Mouse (Mus musculus) left cerebral cortex, postnatal 14 days (tissue): ENCODE data around the gene Gimap8. TPM values are rescaled to one million over a fixed set of nuclear protein-coding genes. Genes with fewer than 3 reads are reported as not detected.

Experiments
- DNase-seq, 2 experiments: peaks; one replicate each; pipeline ENCODE4 v3.0.0; 2021 to 2022; ENCODE audit warnings: low spot score in 2 of 2, mixed read lengths in 1 of 2
- intact Hi-C: fragments of 180-260 bp; cut with DNase I; formaldehyde crosslinking; loops from one replicate; pipeline ENCODE4 v1.15.1; 2025
- total RNA-seq, 2 experiments: library from RNA; stranded (reverse); gene quantifications; 2 replicates each; pipeline ENCODE4 v1.2.3; 2021

Gene Gimap8
- total RNA-seq, 2 experiments from 2014 or later, result 0.97 to 0.99 TPM

DNA sequence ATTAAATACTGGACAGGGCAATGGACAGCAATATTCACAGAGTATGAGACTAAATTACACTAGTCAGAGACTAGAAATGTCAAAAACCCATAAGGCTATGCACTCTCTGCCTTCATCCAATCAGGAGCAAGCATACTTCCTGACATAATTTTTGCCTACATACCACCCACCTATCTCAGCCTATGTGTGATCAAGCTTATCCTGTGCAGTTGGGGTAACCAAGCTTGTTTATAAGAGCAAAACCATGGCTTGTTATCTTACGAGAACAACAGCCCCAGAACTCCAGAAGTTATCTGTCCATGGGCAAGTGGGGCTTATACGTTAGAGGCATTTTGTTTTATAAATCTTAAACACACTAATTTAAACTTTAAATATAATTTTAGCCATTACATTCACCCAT lies 11.9 kb upstream of the Gimap8 start:
- intact Hi-C loops, result no loop called here
- DNase-seq, result no peak

DNA sequence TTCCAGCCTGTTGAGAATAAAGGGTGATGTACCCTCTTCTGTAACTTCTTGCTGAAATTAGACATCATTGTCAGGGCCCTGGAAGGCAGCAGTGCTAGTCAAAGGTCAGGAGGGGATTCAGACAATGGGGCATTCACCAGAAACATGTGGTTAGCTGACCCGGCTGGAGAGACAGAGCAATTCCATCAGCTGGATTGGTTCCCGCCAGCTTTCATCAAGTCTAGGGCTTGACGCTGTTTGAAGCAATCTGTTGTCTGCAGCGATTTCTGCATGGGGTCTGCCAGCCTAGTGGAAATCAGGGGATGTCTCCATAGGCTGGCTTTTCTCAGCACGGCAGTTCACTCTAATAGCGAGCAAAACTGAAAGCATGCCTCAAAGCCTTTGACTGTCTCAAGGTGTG lies 10.5 kb upstream of the Gimap8 start:
- intact Hi-C loops, result no loop called here

DNA sequence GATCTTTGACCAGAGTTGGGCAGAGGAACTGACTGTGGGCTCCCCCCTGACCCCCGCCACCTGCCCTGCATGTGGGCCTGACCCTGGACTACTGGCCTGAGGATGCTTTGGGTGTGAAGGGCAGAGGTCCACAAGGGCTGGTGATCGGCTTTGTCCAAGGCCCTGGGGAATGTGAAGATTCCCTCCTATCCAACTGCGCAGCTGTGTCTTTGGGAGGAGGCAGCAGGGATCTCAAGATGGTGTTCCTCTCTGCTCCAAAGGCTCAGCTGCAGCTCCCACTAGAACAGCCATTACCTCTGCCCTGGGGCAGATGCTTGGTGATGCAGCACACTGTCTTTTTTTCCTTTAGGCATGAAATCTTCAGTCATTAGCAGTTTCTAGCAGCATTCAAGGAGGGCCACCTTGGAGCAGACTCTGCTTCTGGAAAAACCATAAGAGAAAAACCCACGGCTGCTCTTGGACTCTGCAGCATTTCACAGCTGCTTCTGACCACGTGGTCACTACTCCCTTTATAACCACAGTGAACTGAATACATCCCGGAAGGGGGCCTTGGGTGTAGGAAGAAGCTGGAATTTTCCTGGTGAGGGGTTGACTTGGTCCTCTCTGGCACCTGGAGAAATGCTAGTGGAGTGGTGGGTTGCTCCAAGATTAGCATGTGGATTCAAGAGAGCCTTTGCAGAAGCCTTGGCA lies 9.1 kb upstream of the Gimap8 start:
- intact Hi-C loops, result no loop called here
- no peak for DNase-seq

More for the DNA sequence above, 10.5 kb upstream of the Gimap8 start:
- no peak for DNase-seq

DNA sequence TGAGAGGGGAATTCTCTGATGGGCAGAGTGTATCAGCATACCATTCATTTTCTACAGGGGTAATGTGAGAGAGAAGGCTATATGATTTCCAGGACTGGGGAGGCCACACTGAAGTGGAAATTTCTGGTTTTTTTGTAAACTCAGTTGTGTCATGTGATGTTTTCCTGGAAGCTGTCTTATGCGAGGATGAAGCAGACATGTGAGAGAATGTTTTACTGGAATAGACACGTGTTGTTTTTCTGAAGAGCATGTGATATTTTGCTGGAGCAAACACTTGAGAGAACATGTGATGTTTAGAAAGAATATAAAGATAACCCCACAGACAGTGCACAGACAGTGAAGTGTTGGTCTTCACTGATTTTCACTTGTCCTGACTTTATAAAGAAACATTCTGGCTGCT lies 8.5 kb upstream of the Gimap8 start:
- intact Hi-C loops, result no loop called here
- DNase-seq, result no peak

DNA sequence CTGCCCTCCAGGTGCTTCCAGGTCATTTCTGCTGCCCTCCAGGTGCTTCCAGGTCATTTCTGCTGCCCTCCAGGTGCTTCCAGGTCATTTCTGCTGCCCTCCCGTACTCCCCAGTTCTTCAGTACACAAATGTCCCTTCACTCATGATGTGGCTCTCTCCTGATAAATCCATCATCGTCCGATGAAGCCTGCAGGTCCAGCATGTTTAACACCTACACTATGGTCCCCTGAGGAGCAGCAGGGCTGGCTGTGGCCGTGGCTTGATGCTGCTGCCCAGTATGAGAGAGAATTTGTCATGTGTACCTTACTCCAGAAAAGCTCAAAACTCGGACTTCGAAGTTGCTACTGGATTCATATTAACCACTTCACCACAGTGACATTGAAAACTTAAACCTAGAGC lies 5.6 kb upstream of the Gimap8 start:
- intact Hi-C loops, result loop anchor here (5.0 to 10.0 kb wide), 2 partner anchors 97 to 464 kb away; no protein-coding TSS in a partner anchor
- no peak for DNase-seq

DNA sequence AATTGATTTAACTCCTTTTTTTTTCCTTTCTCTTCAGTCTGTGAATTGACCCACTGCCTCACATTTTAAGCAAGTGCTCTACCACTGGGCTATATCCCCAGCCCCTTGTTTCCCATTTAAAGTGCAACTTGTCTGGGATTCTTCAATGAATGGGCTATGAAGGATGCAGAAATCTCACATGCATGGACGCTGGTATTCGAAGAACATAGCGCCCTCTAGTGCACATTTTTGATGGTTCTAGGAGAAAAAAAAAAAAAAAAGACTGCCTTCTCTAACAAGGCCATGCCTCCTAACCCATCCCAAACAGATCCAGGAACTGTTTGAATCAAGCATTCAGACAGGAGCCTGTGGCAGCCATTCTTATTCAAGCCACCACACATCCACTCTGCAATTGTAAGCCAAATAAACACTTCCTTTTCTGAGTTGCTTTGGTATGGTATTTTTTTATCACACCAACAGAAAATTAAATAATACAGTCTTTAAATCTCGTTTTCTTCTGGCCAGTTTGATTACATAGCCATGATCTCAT lies 4.2 kb upstream of the Gimap8 start:
- intact Hi-C loops, result loop anchor here (2.0 to 10.0 kb wide), 3 partner anchors 60 to 466 kb away; no protein-coding TSS in a partner anchor
- peak; percentile 58 to 60 for DNase-seq

DNA sequence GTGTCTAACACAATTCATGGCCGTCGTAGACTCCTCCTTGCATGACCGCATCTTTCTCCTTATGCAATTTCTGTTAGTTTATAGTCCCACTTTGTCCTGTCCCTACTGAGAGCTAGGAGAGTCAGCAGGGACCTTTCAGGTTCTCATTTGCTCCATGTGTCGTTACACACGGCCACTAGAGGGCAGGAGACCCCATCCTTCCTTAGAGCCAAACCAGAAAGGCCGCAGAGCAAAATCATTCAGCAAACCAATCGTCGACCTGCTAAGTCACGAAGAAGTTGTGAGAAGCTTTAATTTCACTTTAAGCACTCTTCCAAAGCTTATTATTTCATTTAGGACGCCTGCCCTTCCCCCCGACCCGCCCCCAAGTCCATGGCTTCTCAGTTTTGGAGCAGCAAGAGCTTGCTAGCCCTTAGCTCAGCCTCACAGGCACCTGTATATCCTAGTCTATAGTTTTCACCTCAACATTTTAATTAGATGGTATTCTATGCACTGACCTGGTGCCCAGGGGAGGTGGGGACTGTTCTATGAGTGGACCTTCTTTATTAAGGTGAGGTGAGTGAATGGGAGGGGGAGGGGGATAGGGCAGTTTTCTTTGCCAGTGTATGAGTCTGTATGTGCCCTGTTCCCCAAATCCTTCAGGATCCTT lies 1.2 kb upstream of the Gimap8 start:
- intact Hi-C loops, result loop anchor here (1.0 to 10.0 kb wide), 3 partner anchors 101 to 312 kb away; no protein-coding TSS in a partner anchor
- peak; percentile 50 to 82 for DNase-seq

DNA sequence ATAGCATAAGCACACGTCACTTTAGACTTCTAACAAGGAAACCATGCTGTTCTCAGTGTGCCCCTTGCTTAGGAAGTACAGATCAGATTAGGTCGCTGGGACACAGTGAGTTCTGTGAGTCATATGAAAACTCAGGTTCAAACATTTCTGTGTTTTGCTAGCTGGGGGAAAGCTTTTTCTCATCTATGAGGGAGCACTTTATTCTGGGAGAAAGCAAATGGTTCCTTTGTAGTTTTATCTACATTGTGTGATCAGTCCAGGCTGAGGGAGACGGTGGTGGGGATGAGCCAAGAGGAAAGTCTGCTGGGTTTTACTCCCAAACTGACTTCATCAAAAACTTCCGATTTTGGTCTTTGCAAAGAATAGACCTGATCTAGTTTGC lies 734 bp upstream of the Gimap8 start:
- intact Hi-C loops, result loop anchor here (5.0 to 10.0 kb wide), 2 partner anchors 101 to 311 kb away; no protein-coding TSS in a partner anchor
- DNase-seq, result no peak

DNA sequence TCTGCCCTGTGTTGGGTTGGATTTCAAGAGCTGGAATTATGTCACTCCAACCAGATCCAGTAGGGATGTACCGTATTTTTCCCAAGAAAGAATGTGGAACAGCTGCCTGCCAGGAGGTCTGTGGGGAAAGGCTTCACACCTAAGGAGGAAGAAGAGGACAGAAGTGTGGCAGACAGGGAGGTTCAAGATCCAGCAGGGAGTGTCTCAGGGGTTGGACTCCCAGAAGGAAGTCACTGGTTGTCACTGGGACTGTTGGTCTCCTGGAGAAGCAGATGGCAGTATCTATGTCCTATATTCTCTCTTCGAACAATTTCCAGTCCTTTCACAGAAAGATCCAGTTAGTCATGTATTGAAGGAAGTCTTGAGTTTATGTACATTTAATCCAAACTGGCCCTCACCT lies 577 bp downstream of the Gimap8 start:
- intact Hi-C loops, result loop anchor here (5.0 to 10.0 kb wide), 2 partner anchors 103 to 310 kb away; no protein-coding TSS in a partner anchor

DNA sequence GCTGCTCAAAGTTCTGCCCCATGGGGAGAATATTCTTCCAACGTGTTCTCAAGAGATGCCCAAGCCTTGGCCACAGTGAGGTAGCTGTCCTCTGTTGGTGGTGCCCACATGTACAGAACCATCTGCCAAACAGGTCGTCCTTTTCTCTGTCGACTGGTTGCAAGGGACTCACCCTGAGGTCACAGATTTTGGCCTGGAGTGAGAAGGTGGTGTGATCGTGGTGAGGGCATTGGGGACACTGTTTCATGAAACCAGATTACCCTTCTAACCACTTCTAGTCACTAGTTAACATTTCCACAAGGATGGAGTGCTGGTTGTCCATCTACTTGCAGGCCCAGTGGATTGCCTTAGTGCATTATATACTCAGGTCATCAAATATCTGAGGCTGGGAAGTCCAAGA lies 1.7 kb downstream of the Gimap8 start:
- no peak for DNase-seq
- intact Hi-C loops, result loop anchor here (5.0 to 10.0 kb wide), 2 partner anchors 104 to 309 kb away; no protein-coding TSS in a partner anchor

More for the DNA sequence above, 577 bp downstream of the Gimap8 start:
- DNase-seq, result no peak

DNA sequence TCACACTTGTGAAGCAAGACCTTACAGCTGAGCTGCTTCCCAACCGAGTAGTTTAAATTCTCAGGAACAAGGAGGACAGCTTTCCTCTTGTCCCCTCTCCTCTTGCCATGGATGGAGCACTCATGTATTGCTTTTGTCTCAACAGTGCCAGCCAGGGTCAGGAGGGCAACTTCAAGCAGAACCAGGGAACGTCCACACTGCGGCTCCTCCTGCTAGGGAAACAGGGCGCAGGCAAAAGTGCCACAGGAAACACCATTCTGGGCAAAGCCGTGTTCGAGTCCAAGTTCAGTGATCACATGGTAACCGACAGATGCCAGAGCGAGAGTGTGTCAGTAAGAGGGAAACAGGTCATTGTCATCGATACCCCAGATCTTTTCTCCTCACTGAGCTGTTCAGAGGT lies 3.0 kb downstream of the Gimap8 start:
- DNase-seq, result no peak
- intact Hi-C loops, result no loop called here

DNA sequence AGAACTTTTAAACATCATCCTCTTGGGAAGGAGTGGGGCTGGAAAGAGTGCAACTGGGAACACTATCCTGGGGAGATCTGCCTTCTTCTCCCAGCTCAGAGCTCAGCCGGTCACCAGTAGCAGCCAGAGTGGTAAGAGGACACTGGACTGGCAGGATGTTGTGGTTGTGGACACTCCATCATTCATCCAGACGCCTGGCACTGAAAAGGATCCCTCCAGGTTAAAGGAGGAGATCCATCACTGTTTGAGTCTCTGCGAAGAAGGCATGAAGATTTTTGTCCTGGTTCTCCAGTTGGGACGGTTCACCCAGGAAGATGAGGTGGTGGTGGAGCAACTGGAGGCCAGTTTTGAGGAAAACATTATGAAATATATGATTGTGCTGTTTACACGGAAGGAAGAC lies 11.7 kb downstream of the Gimap8 start:
- DNase-seq, result no peak
- intact Hi-C loops, result no loop called here

DNA sequence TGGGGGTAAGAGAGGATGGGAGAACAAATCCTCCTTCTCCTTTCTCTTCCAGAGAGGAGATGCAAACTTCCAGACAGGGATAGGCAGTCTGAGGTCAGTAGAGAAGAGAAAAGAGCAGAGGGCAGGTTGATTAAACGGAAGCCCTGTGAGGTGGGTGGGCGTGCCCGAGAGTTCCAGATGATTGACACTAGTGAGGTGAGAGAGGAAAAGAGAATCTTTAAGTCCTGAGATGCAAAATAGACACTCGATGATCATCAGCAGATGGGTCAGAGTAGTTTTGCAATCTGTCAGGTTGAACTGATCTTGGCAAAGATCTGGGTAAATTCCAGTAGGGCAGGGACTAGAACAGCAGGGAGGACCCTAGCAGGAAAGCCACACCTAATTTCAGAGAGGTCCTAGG lies 17.7 kb downstream of the Gimap8 start:
- intact Hi-C loops, result no loop called here

DNA sequence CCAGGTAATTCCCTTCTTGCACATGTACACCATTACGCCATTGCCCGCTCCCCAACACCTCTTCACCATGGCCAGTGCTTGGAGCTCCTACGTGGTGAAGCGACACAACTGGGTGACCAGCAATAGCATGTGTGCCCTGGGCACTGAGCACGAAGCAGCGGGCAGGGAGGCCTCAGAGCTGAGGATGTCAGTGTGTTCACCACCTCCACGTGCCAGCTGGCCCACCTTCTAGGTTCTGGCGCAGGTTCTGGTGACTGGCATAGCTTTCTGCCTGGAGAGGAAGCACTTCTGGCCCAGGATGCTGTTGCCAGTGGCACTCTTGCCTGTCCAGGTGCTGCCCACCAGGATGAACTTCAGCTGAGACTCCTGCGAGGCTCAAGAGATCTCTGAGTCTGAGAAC lies 18.4 kb downstream of the Gimap8 start:
- no peak for DNase-seq
- intact Hi-C loops, result no loop called here

More for the DNA sequence above, 17.7 kb downstream of the Gimap8 start:
- no peak for DNase-seq

DNA sequence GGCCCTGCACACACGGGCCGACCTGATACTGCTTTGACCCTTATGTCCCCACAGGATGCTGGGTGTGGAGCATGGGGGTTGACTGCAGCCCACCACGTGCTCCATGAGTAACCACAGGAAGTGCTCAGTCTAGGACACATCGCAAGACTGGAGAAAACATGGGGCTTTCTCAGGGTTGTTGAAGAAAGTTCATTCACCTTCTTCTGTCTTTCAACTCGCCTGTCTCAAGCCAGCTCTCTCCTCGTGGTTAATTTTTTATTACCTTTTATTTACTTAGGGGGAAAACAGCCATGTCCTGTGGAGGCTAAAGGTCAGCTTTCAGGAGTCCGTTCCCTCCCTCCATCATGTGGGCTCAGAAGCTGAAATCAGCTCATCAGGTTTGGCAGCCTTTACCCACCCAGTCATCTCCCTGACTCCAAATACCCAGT lies 19.1 kb downstream of the Gimap8 start:
- DNase-seq, result no peak
- intact Hi-C loops, result no loop called here

DNA sequence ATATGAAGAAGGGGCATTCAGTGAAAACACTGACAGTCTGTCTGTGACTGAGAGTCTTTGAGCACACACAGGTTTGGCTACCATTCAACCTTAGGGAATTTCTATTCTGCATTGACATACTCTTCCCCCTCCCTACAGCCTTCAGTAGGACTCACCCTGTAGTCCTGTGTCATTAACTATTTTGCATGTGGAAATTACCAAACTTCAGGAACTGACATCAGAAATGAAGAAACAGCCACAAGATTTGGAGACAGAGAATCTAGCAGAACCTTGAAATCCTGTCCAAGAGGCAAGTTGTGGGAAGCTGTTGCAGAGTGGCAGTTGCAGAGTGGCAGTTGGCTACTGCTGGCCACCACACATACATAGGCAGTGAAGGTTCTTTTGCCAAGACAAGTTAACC lies 21.0 kb downstream of the Gimap8 start:
- intact Hi-C loops, result no loop called here
- DNase-seq, result no peak

DNA sequence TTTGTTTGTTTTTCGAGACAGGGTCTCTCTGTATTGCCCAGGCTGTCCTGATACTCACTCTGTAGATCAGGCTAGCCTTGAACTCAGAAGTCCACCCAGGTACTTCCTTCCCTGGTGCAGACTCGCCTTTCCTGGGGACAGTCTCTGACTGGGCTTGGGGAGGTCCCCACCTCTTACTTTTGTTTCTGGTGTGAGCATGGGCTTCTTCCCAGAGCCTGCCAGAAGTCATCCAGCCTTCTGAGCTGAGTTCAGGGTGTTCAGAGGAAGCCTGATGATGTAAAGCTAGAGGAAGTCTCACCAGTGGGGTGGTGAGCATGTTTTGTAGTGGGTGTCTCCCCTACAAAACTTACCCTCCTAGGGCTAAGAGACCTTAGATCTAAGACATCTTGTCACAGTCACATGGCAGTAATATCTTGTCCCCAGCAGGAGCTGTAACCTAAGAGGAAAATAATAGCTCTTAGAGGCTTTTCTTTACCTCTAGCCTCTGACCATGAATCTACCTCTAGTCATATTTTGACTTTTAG lies 22.5 kb downstream of the Gimap8 start:
- DNase-seq, result no peak
- intact Hi-C loops, result no loop called here

DNA sequence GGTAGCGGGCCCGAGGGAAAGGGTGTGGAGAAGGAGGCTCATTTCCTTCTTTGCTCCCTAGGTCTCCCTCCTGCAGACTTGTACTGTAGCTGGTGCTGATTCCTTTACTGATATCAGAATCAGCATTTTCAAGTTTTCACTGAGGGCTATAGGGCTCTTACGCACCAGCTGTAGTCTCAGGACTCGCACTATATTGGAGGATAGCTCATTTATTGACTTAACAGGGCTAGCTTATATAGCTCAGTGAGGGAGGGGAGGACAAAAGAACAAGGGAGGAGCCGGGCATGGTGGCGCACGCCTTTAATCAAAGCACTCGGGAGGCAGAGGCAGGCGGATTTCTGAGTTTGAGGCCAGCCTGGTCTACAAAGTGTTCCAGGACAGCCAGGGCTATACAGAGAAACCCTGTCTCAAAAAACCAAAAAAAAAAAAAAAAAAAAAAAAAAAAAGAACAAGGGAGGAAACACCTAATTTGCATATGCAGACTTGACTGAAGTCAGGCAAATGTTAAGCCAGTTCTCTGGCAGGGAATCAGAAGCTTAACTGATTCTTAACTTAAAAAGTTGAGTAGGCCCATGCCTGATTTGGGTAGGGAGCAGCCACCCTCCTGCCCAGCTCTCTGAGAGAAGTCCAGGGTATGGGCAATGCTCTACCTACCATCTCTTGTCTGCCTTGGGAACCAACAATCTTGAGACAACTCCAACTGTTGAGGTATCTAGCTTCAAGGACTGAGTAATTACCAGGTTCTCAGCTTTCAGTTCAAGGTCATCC lies 27.4 kb downstream of the Gimap8 start:
- intact Hi-C loops, result no loop called here
- DNase-seq, result no peak

DNA sequence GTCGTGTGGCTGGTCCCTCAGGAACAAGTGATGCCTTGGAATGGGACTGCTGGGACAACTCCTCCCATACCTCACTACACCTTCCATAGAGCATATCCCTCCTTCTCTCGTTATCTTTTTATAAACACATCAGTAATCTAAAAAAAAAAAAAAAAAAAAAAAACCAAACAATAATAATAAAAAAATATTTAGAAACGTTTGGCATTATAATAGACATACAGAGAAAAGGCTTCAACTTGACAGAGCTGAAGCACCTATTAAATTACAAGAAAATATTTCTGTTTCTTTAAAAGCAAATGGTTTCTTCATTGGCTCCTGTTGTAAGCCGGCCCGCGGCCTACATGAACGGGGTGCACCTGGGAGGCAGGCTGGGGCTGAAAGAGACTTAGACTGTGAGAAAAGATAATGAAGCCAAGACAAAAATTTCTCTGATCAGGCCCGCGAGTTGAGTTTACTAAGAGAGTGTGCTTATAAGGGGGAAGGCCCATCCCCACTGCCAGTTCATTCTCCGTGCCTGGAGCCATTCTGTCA lies 28.4 kb downstream of the Gimap8 start:
- intact Hi-C loops, result no loop called here
- no peak for DNase-seq
